Mouse (Mus musculus) stomach, embryonic 14.5 days (tissue): Measurements from ENCODE around the gene Cdyl2. TPM values are rescaled to one million over a fixed set of nuclear protein-coding genes. Genes with fewer than 3 reads are reported as not detected.

Experiments
- ATAC-seq: fragments of 200-750 bp; cut with Nextera tagmentation; 2 replicates; pipeline ENCODE4 v1.8.0; 2017; ENCODE audit warnings: low read depth, moderate TSS enrichment; ENCODE audit not compliant: insufficient number of reproducible peaks, insufficient read depth, low FRiP score
- H3K27ac ChIP-seq: fragments of 300-500 bp; sonication (generic); 2 replicates; pipeline ENCODE4 v1.5.1; 2014; ENCODE audit warnings: mild to moderate bottlenecking, low read length, moderate library complexity, mixed read lengths
- H3K27me3 ChIP-seq: fragments of 300-500 bp; sonication (generic); 2 replicates; pipeline ENCODE4 v1.6.1; 2014; ENCODE audit warnings: low read length, control low read depth, mixed read lengths; ENCODE audit not compliant: control insufficient read depth, insufficient read depth
- H3K36me3 ChIP-seq: fragments of 300-500 bp; sonication (generic); 2 replicates; pipeline ENCODE4 v1.6.1; 2014; ENCODE audit warnings: mild to moderate bottlenecking, control low read depth, low read length, moderate library complexity, mixed read lengths; ENCODE audit not compliant: control insufficient read depth, insufficient read depth
- H3K4me1 ChIP-seq: fragments of 300-500 bp; sonication (generic); 2 replicates; pipeline ENCODE4 v1.6.1; 2014; ENCODE audit warnings: low read length, control low read depth, mixed read lengths; ENCODE audit not compliant: control insufficient read depth, insufficient read depth
- H3K4me2 ChIP-seq: fragments of 300-500 bp; sonication (generic); replicated peaks from 2 replicates; pipeline ENCODE4 v1.6.1; 2014; ENCODE audit warnings: low read depth, low read length, control low read depth
- H3K4me3 ChIP-seq: fragments of 300-500 bp; sonication (generic); 2 replicates; pipeline ENCODE4 v1.5.1; 2014; ENCODE audit warnings: low read depth, low read length, control low read depth
- H3K9ac ChIP-seq: fragments of 300-500 bp; sonication (generic); replicated peaks from 2 replicates; pipeline ENCODE4 v1.6.1; 2014; ENCODE audit warnings: low read depth, mild to moderate bottlenecking, control low read depth, low read length, moderate library complexity, mixed read lengths
- H3K9me3 ChIP-seq: fragments of 300-500 bp; sonication (generic); 2 replicates; pipeline ENCODE4 v1.6.1; 2016; ENCODE audit warnings: low read depth, low read length, control low read depth; ENCODE audit not compliant: control insufficient read depth
- WGBS: fragments of 180-500 bp; shearing (Covaris S2); extraction: QIAGEN DNeasy Blood & Tissue Kit; methylation state at CpG from one replicate; pipeline ENCODE4 v1.1.7; 2014; 5-methylcytosine and 5-hydroxymethylcytosine counted together
- polyA plus RNA-seq: library from polyadenylated mRNA; unstranded; fragments of >200 nt; fragmentation: Nextera tagmentation; extraction: Ambion mirVana; gene quantifications from 2 replicates; pipeline ENCODE4 v1.2.1, GENCODE M21; 2014

The Cdyl2 gene
- polyA plus RNA-seq, 1 experiment from 2014 or later = 7.5 TPM

GRCm38 (mm10) chr8:116536786-116537185 is 196.0 kb downstream of the Cdyl2 start:
- WGBS = 74% methylated on average over 5 of the region's 5 CpGs
- Histone ChIP-seq H3K4me3 (no peak overlapping the region), H3K36me3 (no peaks in the 10 kb centered on the region), H3K9ac (no peak overlapping the region), H3K4me2 (no peak overlapping the region), H3K9me3 (no peaks in the 10 kb centered on the region), H3K4me1 (no peaks in the 10 kb centered on the region), H3K27me3 (no peaks in the 10 kb centered on the region), H3K27ac (no peak overlapping the region)
- ATAC-seq = no peak

GRCm38 (mm10) chr8:116533081-116533480 is 199.7 kb downstream of the Cdyl2 start:
- Histone ChIP-seq H3K27ac (no peak overlapping the region), H3K4me1 (no peaks in the 10 kb centered on the region), H3K36me3 (no peaks in the 10 kb centered on the region), H3K4me3 (no peak overlapping the region), H3K4me2 (no peak overlapping the region), H3K27me3 (no peaks in the 10 kb centered on the region), H3K9ac (no peak overlapping the region), H3K9me3 (no peaks in the 10 kb centered on the region)
- no peak for ATAC-seq
- WGBS = 79% methylated on average over 6 of the region's 6 CpGs

GRCm38 (mm10) chr8:116528736-116529135 is 204.1 kb downstream of the Cdyl2 start:
- no peak overlapping the region for H3K4me2 ChIP-seq
- H3K9me3 ChIP-seq = no peaks in the 10 kb centered on the region
- no peaks in the 10 kb centered on the region for H3K27me3 ChIP-seq
- no peak overlapping the region for H3K4me3 ChIP-seq
- H3K9ac ChIP-seq = no peak overlapping the region
- WGBS = 79% methylated on average over 7 of the region's 7 CpGs
- ATAC-seq = no peak
- no peaks in the 10 kb centered on the region for H3K4me1 ChIP-seq
- H3K36me3 ChIP-seq = no peaks in the 10 kb centered on the region
- H3K27ac ChIP-seq = no peak overlapping the region

- Histone ChIP-seq H3K4me1 (no peaks in the 10 kb centered on the region), H3K9me3 (no peaks in the 10 kb centered on the region)
- 90% methylated on average over 7 of the region's 7 CpGs for WGBS
Observed at GRCm38 (mm10) chr8:116524915-116525314, 207.9 kb downstream of the Cdyl2 start.

More at GRCm38 (mm10) chr8:116524915-116525314, 207.9 kb downstream of the Cdyl2 start:
- no peak for ATAC-seq
- no peak overlapping the region for H3K27ac ChIP-seq
- no peaks in the 10 kb centered on the region for H3K27me3 ChIP-seq
- H3K4me3 ChIP-seq = no peak overlapping the region
- H3K36me3 ChIP-seq = no peaks in the 10 kb centered on the region
- no peak overlapping the region for H3K9ac ChIP-seq
- no peak overlapping the region for H3K4me2 ChIP-seq

Other genes with a start within 250 kb of the Cdyl2 start
- gene Dynlrb2, start 228.0 kb downstream of the Cdyl2 start, polyA plus RNA-seq = not detected in 2 replicates
- 73.4 and 86.0 TPM in 2 replicates for gene Cmc2, start 188.5 kb upstream of the Cdyl2 start, polyA plus RNA-seq
- 42.1 and 43.6 TPM in 2 replicates for gene Cenpn, start 188.7 kb upstream of the Cdyl2 start, polyA plus RNA-seq
- gene Atmin, start 210.4 kb upstream of the Cdyl2 start, polyA plus RNA-seq = 10.9 and 12.2 TPM in 2 replicates
- gene 1700030J22Rik, start 246.0 kb upstream of the Cdyl2 start, polyA plus RNA-seq = 1.5 and 2.0 TPM in 2 replicates